Mouse (Mus musculus): ENCODE measurements around the gene Ckm. TPM values are rescaled to one million over a fixed set of nuclear protein-coding genes. Genes with fewer than 3 reads are reported as not detected.

Gene Ckm
- polyA plus RNA-seq, 1 experiment, result 1,561 TPM

DNA sequence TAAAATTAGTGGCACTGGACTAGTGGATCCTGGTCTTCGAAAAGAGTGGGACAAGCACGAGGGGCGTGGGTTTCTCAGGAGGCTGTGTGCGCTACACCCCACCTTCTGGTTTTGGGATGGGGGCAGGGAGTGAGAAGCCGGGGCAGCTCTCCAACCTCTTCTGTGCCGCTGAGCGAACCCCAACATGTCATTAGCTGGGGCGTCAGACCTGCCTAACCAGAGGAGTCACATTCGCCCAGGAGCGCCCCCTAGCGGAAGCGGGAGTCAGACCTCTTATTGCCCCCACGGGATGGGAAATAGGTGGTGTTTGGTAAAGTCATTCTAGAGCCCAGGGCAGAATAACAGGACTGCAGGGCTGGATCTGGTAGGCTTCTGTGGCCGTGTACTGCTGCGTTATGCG is 42.9 kb upstream of the Ckm start:
- Histone ChIP-seq H3ac (ENCODE audit: control insufficient read depth, insufficient read length) (peak overlapping the region; percentile 34), H3K4me3 (peak overlapping the region; percentile 90), H3K4me2 (ENCODE audit: low read depth) (peak overlapping the region; percentile 82), H3K27me3 (ENCODE audit: control insufficient read depth, insufficient read depth, insufficient read length) (no peaks in the 10 kb centered on the region), H3K79me2 (ENCODE audit: control insufficient read depth, insufficient read depth) (peaks cover 58% of the 10 kb centered on the region), H3K36me3 (ENCODE audit: control insufficient read depth, insufficient read depth) (no peaks in the 10 kb centered on the region)
- TF ChIP-seq POLR2AphosphoS2 (IDR thresholded peaks at IDR 0.05; ENCODE audit: insufficient read length, low read depth) (no peak), USF1 (IDR thresholded peaks at IDR 0.05; ENCODE audit: low read depth) (no peak), TCF12 (IDR thresholded peaks at IDR 0.05; ENCODE audit: insufficient read depth, poor library complexity, severe bottlenecking) (no peak)

DNA sequence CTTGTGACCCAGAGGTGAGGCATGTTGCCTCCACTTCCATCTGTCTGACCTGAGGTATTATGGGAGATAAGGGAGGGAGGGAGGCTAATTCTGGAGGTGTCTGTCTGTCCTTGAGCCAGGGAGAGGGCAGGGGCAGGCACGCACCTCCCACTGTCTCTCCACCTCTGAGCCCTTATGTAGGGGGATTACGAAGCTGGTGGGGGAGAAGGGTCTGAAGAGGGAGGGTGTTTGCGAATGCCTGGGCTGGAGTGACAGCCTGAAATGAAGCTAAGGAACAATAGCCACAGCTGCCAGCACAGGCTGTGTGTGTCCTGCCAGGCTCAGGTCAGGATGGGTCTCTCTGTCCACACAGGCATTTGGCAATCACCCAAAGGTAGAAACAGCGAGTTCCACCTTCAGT is 42.3 kb upstream of the Ckm start:
- Histone ChIP-seq H3K79me2 (ENCODE audit: control insufficient read depth, insufficient read depth) (peaks cover 58% of the 10 kb centered on the region), H3ac (ENCODE audit: control insufficient read depth, insufficient read length) (peak overlapping the region; percentile 34), H3K4me2 (ENCODE audit: low read depth) (peak overlapping the region; percentile 82), H3K4me3 (peak overlapping the region; percentile 90), H3K36me3 (ENCODE audit: control insufficient read depth, insufficient read depth) (no peaks in the 10 kb centered on the region), H3K27me3 (ENCODE audit: control insufficient read depth, insufficient read depth, insufficient read length) (no peaks in the 10 kb centered on the region)
- TF ChIP-seq CEBPB (IDR thresholded peaks at IDR 0.05; ENCODE audit: insufficient read depth, poor library complexity, severe bottlenecking) (no peak), USF1 (IDR thresholded peaks at IDR 0.05; ENCODE audit: low read depth) (no peak), SRF (IDR thresholded peaks at IDR 0.05; ENCODE audit: control insufficient read depth, insufficient read length, low read depth) (no peak), E2F4 (IDR thresholded peaks at IDR 0.05; ENCODE audit: insufficient read depth) (no peak), MAX (IDR thresholded peaks at IDR 0.05; ENCODE audit: low read depth) (no peak)

DNA sequence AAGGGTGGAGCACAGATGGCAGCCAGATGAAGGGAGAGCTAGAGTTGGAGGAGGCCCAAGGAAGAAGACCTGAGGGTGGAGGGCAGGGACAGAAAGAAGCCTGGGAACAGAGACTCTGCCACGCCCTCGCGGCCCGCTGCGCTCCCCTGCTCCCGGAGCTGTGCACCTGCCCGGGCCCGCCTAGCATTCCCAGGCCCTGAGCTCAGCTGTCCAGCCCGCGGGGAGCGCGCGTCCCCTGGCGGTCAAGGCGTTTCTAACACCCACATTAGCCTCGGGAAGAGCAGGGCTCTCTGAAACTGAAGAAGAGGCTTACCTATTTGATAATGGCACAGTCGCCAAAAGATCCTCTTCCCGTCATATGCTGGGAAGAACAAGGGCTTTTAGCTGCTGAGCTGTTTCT is 40.7 kb upstream of the Ckm start:
- Histone ChIP-seq H3K4me3 (peak overlapping the region; percentile 90), H3K4me2 (ENCODE audit: low read depth) (peak overlapping the region; percentile 82), H3K27me3 (ENCODE audit: control insufficient read depth, insufficient read depth, insufficient read length) (no peaks in the 10 kb centered on the region), H3K36me3 (ENCODE audit: control insufficient read depth, insufficient read depth) (no peaks in the 10 kb centered on the region), H3ac (ENCODE audit: control insufficient read depth, insufficient read length) (no peak overlapping the region), H3K79me2 (ENCODE audit: control insufficient read depth, insufficient read depth) (peaks cover 52% of the 10 kb centered on the region)
- TF ChIP-seq MYOD1 (IDR thresholded peaks at IDR 0.05; ENCODE audit: control insufficient read depth in 1 of 3, insufficient read length in 2 of 3, low read depth in 2 of 3), result peak in 2 of 3 experiments; percentile 75 to 85
- TF ChIP-seq MYOG (IDR thresholded peaks at IDR 0.05; ENCODE audit: control insufficient read depth in 1 of 3, insufficient read depth in 1 of 3, insufficient read length in 2 of 3, low read depth in 2 of 3), result peak in 2 of 3 experiments; percentile 72 to 93
- peak; percentile 56 for TF ChIP-seq POLR2AphosphoS2 (IDR thresholded peaks at IDR 0.05; ENCODE audit: insufficient read length, low read depth)
- no peak for TF ChIP-seq SRF (IDR thresholded peaks at IDR 0.05; ENCODE audit: control insufficient read depth, insufficient read length, low read depth)
- no peak for TF ChIP-seq CEBPB (IDR thresholded peaks at IDR 0.05; ENCODE audit: insufficient read depth, poor library complexity, severe bottlenecking)
- no peak for TF ChIP-seq REST (IDR thresholded peaks at IDR 0.05; ENCODE audit: insufficient read depth, insufficient read length)
- TF ChIP-seq USF1 (IDR thresholded peaks at IDR 0.05; ENCODE audit: low read depth), result no peak

DNA sequence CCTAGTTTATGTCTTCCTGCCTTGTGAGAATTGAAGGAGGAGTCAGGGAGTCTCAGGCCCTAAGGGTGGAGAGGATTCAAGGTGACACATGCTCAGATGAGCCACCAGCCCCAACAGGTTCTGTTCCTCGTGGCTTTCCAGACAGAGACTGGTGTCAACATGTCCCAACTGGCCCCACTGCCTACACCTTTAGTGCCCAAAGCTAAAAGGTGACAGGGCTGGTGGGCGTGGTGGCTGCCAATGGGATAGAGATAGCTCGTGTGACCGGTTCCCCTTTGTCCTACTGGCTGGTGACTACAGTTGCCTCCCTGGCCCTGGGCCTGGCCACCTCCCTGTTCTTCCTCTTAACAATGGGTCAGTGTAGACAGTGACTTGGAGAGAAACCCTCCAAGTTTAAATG is 39.2 kb upstream of the Ckm start:
- peaks cover 48% of the 10 kb centered on the region for H3K79me2 ChIP-seq (ENCODE audit: control insufficient read depth, insufficient read depth)
- no peaks in the 10 kb centered on the region for H3K36me3 ChIP-seq (ENCODE audit: control insufficient read depth, insufficient read depth)
- H3K4me2 ChIP-seq (ENCODE audit: low read depth), result no peak overlapping the region
- no peaks in the 10 kb centered on the region for H3K27me3 ChIP-seq (ENCODE audit: control insufficient read depth, insufficient read depth, insufficient read length)
- no peak overlapping the region for H3K4me3 ChIP-seq
- TF ChIP-seq POLR2AphosphoS2 (IDR thresholded peaks at IDR 0.05; ENCODE audit: insufficient read length, low read depth) (no peak), MYOD1 (IDR thresholded peaks at IDR 0.05; ENCODE audit: control insufficient read depth in 1 of 3, insufficient read length in 2 of 3, low read depth in 2 of 3) (no peak), TCF3 (IDR thresholded peaks at IDR 0.05; ENCODE audit: insufficient read length, low read depth) (no peak), CEBPB (IDR thresholded peaks at IDR 0.05; ENCODE audit: insufficient read depth, poor library complexity, severe bottlenecking) (no peak), USF1 (IDR thresholded peaks at IDR 0.05; ENCODE audit: low read depth) (no peak), TCF12 (IDR thresholded peaks at IDR 0.05; ENCODE audit: insufficient read depth, poor library complexity, severe bottlenecking) (no peak), SRF (IDR thresholded peaks at IDR 0.05; ENCODE audit: control insufficient read depth, insufficient read length, low read depth) (no peak), E2F4 (IDR thresholded peaks at IDR 0.05; ENCODE audit: insufficient read depth) (no peak), MAX (IDR thresholded peaks at IDR 0.05; ENCODE audit: low read depth) (no peak), POLR2A (IDR thresholded peaks at IDR 0.05; ENCODE audit: insufficient read length, low read depth) (no peak), MYOG (IDR thresholded peaks at IDR 0.05; ENCODE audit: control insufficient read depth in 1 of 3, insufficient read depth in 1 of 3, insufficient read length in 2 of 3, low read depth in 2 of 3) (no peak), REST (IDR thresholded peaks at IDR 0.05; ENCODE audit: insufficient read depth, insufficient read length) (no peak)
- no peak overlapping the region for H3ac ChIP-seq (ENCODE audit: control insufficient read depth, insufficient read length)

DNA sequence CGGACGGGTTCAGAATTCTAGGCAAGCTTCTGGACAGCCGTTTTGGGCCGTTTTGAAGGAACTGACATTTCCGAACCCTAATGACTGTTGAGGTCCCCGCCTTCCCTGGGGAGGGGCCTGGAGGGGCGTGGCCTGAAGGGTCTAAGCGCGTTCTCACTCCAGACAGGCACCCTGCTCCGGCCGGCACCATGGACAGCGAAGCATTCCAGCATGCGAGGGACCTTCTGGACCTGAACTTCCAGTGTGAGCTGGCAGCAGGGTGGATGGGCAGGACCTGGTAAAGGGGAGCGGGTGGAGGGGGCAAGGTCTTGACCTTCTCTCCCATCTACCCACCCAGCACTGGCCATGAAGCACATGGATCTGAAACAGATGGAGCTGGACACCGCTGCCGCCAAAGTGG is 36.2 kb upstream of the Ckm start:
- TF ChIP-seq MYOG (IDR thresholded peaks at IDR 0.05; ENCODE audit: control insufficient read depth in 1 of 3, insufficient read depth in 1 of 3, insufficient read length in 2 of 3, low read depth in 2 of 3) (no peak), REST (IDR thresholded peaks at IDR 0.05; ENCODE audit: insufficient read depth, insufficient read length) (peak; percentile 77), SRF (IDR thresholded peaks at IDR 0.05; ENCODE audit: control insufficient read depth, insufficient read length, low read depth) (no peak), TCF3 (IDR thresholded peaks at IDR 0.05; ENCODE audit: insufficient read length, low read depth) (no peak), E2F4 (IDR thresholded peaks at IDR 0.05; ENCODE audit: insufficient read depth) (no peak)

More for the DNA sequence above, 36.2 kb upstream of the Ckm start:
- no peak overlapping the region for H3ac ChIP-seq (ENCODE audit: control insufficient read depth, insufficient read length)
- H3K4me2 ChIP-seq (ENCODE audit: low read depth), result no peak overlapping the region
- no peaks in the 10 kb centered on the region for H3K36me3 ChIP-seq (ENCODE audit: control insufficient read depth, insufficient read depth)
- H3K79me2 ChIP-seq (ENCODE audit: control insufficient read depth, insufficient read depth), result peaks cover 25% of the 10 kb centered on the region
- no peaks in the 10 kb centered on the region for H3K27me3 ChIP-seq (ENCODE audit: control insufficient read depth, insufficient read depth, insufficient read length)
- no peak overlapping the region for H3K4me3 ChIP-seq

Measured in myocyte (in vitro differentiated cells).